Mouse (Mus musculus) midbrain, embryonic 11.5 days (tissue): ENCODE data around the gene Gm10282. TPM values are rescaled to one million over a fixed set of nuclear protein-coding genes. Genes with fewer than 3 reads are reported as not detected.

Experiments used
- ATAC-seq: fragments of 200-750 bp; cut with Nextera tagmentation; 2 replicates; pipeline ENCODE4 v1.8.0; 2017; ENCODE audit warnings: moderate TSS enrichment, moderate library complexity; ENCODE audit not compliant: low FRiP score
- DNase-seq: peaks from one replicate; pipeline ENCODE4 v3.0.0; 2015; ENCODE audit warnings: low spot score; ENCODE audit errors: missing footprints
- H3K27ac ChIP-seq: fragments of 300-500 bp; sonication (generic); 2 replicates; pipeline ENCODE4 v1.5.1; 2014; ENCODE audit warnings: low read depth, low read length
- H3K27me3 ChIP-seq: fragments of 300-500 bp; sonication (generic); 2 replicates; pipeline ENCODE4 v1.6.1; 2014; ENCODE audit warnings: mild to moderate bottlenecking, low read length, moderate library complexity, mixed read lengths; ENCODE audit not compliant: control insufficient read depth, insufficient read depth
- H3K36me3 ChIP-seq: fragments of 300-500 bp; sonication (generic); 2 replicates; pipeline ENCODE4 v1.6.1; 2014; ENCODE audit warnings: mild to moderate bottlenecking, low read length, moderate library complexity, mixed read lengths; ENCODE audit not compliant: control insufficient read depth, insufficient read depth
- H3K4me1 ChIP-seq: fragments of 300-500 bp; sonication (generic); 2 replicates; pipeline ENCODE4 v1.6.1; 2014; ENCODE audit warnings: low read length; ENCODE audit not compliant: control insufficient read depth, insufficient read depth
- H3K4me2 ChIP-seq: fragments of 300-500 bp; sonication (generic); 2 replicates; pipeline ENCODE4 v1.6.1; 2014; ENCODE audit warnings: mild to moderate bottlenecking, moderate library complexity
- H3K4me3 ChIP-seq: fragments of 300-500 bp; sonication (generic); 2 replicates; pipeline ENCODE4 v1.5.1; 2014; ENCODE audit warnings: low read depth, low read length
- H3K9ac ChIP-seq: fragments of 300-500 bp; sonication (generic); 2 replicates; pipeline ENCODE4 v1.6.1; 2014; ENCODE audit warnings: low read length
- H3K9me3 ChIP-seq: fragments of 300-500 bp; sonication (generic); 2 replicates; pipeline ENCODE4 v1.6.1; 2016; ENCODE audit warnings: low read length; ENCODE audit not compliant: control insufficient read depth
- WGBS: fragments of 180-500 bp; shearing (Covaris S2); extraction: QIAGEN DNeasy Blood & Tissue Kit; methylation state at CpG from one replicate; pipeline ENCODE4 v1.1.7; 2014; 5-methylcytosine and 5-hydroxymethylcytosine counted together
- polyA plus RNA-seq: library from polyadenylated mRNA; unstranded; fragments of >200 nt; fragmentation: Nextera tagmentation; extraction: Ambion mirVana; gene quantifications from 2 replicates; pipeline ENCODE4 v1.2.1, GENCODE M21; 2014

Gm10282 gene
- polyA plus RNA-seq, 1 experiment from 2014 or later: 39.3 TPM

DNA sequence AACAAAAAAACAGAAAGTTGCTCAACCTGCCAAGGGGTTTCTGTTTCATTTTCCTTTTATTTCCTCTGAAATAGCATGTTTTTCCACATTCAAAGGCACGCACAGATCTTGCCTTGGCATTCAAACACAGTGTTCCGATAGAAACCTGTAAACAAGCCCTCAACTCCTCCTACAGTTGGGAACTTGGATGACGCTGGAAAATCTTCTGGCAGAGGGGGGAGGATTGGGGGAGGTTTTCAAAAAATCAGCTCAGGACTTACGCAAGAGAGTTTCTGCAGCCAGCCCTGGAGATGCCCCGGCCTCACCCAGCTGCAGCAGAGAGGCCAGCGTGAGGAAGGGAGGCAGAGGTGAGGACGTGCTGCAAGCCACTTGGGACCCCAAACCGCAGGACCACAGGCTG lies 1.4 kb downstream of the Gm10282 start:
- Histone ChIP-seq H3K27ac (no peak overlapping the region), H3K27me3 (no peaks in the 10 kb centered on the region), H3K4me1 (no peaks in the 10 kb centered on the region), H3K4me2 (no peak overlapping the region), H3K36me3 (no peaks in the 10 kb centered on the region), H3K4me3 (no peak overlapping the region), H3K9me3 (no peaks in the 10 kb centered on the region), H3K9ac (no peak overlapping the region)
- no peak for DNase-seq
- no peak for ATAC-seq
- 75% methylated on average over 8 of the region's 8 CpGs for WGBS

- Histone ChIP-seq H3K4me3 (no peak overlapping the region), H3K36me3 (no peaks in the 10 kb centered on the region), H3K27ac (no peak overlapping the region), H3K4me1 (no peaks in the 10 kb centered on the region), H3K4me2 (no peak overlapping the region), H3K9me3 (no peaks in the 10 kb centered on the region), H3K27me3 (no peaks in the 10 kb centered on the region), H3K9ac (no peak overlapping the region)
- 80% methylated on average over 8 of the region's 8 CpGs for WGBS
- DNase-seq (no peak), ATAC-seq (no peak)
Observed at GRCm38 (mm10) chr8:72302986-72303612, 2.0 kb downstream of the Gm10282 start.

- ATAC-seq (no peak), DNase-seq (no peak)
- Histone ChIP-seq H3K27ac (no peak overlapping the region), H3K9ac (no peak overlapping the region), H3K36me3 (no peaks in the 10 kb centered on the region), H3K4me2 (no peak overlapping the region), H3K9me3 (no peaks in the 10 kb centered on the region), H3K4me3 (no peak overlapping the region), H3K27me3 (no peaks in the 10 kb centered on the region), H3K4me1 (no peaks in the 10 kb centered on the region)
- WGBS: 86% methylated on average over 5 of the region's 5 CpGs
Observed at GRCm38 (mm10) chr8:72301497-72301896, 3.6 kb downstream of the Gm10282 start.

- H3K36me3 ChIP-seq: no peaks in the 10 kb centered on the region
- no peaks in the 10 kb centered on the region for H3K4me1 ChIP-seq
- H3K9ac ChIP-seq: no peak overlapping the region
- WGBS: 85% methylated on average over 9 of the region's 9 CpGs
- H3K4me2 ChIP-seq: no peak overlapping the region
- DNase-seq: no peak
- no peaks in the 10 kb centered on the region for H3K27me3 ChIP-seq
- no peak overlapping the region for H3K27ac ChIP-seq
- H3K9me3 ChIP-seq: no peaks in the 10 kb centered on the region
- ATAC-seq: no peak
- no peak overlapping the region for H3K4me3 ChIP-seq
Observed at GRCm38 (mm10) chr8:72300654-72301400, 4.2 kb downstream of the Gm10282 start.

GRCm38 (mm10) chr8:72298928-72299327 lies 6.1 kb downstream of the Gm10282 start:
- no peak for DNase-seq
- Histone ChIP-seq H3K4me1 (no peaks in the 10 kb centered on the region), H3K4me3 (no peak overlapping the region), H3K27me3 (no peaks in the 10 kb centered on the region), H3K9me3 (no peaks in the 10 kb centered on the region), H3K4me2 (no peak overlapping the region), H3K27ac (no peak overlapping the region), H3K36me3 (no peaks in the 10 kb centered on the region), H3K9ac (no peak overlapping the region)
- no peak for ATAC-seq
- WGBS: 87% methylated on average over 1 of the region's 1 CpGs

- Histone ChIP-seq H3K36me3 (no peaks in the 10 kb centered on the region), H3K4me2 (no peak overlapping the region), H3K27me3 (no peaks in the 10 kb centered on the region), H3K9ac (no peak overlapping the region), H3K4me3 (no peak overlapping the region), H3K4me1 (no peaks in the 10 kb centered on the region), H3K9me3 (no peaks in the 10 kb centered on the region), H3K27ac (no peak overlapping the region)
- 86% methylated on average over 8 of the region's 8 CpGs for WGBS
- DNase-seq (no peak), ATAC-seq (no peak)
Observed at GRCm38 (mm10) chr8:72296561-72296960, 8.5 kb downstream of the Gm10282 start.

GRCm38 (mm10) chr8:72295679-72296078 lies 9.4 kb downstream of the Gm10282 start:
- H3K4me2 ChIP-seq: no peak overlapping the region
- no peak for DNase-seq
- no peaks in the 10 kb centered on the region for H3K36me3 ChIP-seq
- H3K27ac ChIP-seq: no peak overlapping the region
- no peak for ATAC-seq
- no peaks in the 10 kb centered on the region for H3K9me3 ChIP-seq
- no peaks in the 10 kb centered on the region for H3K4me1 ChIP-seq
- H3K4me3 ChIP-seq: no peak overlapping the region
- H3K9ac ChIP-seq: no peak overlapping the region
- no peaks in the 10 kb centered on the region for H3K27me3 ChIP-seq
- WGBS: 73% methylated on average over 8 of the region's 8 CpGs

- Histone ChIP-seq H3K36me3 (no peaks in the 10 kb centered on the region), H3K9ac (no peak overlapping the region), H3K27me3 (no peaks in the 10 kb centered on the region), H3K9me3 (no peaks in the 10 kb centered on the region), H3K4me3 (no peak overlapping the region), H3K4me2 (no peak overlapping the region), H3K4me1 (no peaks in the 10 kb centered on the region), H3K27ac (no peak overlapping the region)
- ATAC-seq (no peak), DNase-seq (no peak)
- WGBS: 75% methylated on average over 3 of the region's 3 CpGs
Observed at GRCm38 (mm10) chr8:72295125-72295524, 9.9 kb downstream of the Gm10282 start.

- H3K4me2 ChIP-seq: no peak overlapping the region
- DNase-seq: no peak
- H3K4me3 ChIP-seq: no peak overlapping the region
- no peaks in the 10 kb centered on the region for H3K4me1 ChIP-seq
- H3K27ac ChIP-seq: no peak overlapping the region
- H3K27me3 ChIP-seq: no peaks in the 10 kb centered on the region
- H3K9me3 ChIP-seq: no peaks in the 10 kb centered on the region
- H3K9ac ChIP-seq: no peak overlapping the region
- no peak for ATAC-seq
- H3K36me3 ChIP-seq: no peaks in the 10 kb centered on the region
Observed at GRCm38 (mm10) chr8:72293309-72293708, 11.8 kb downstream of the Gm10282 start.
